Mouse (Mus musculus): Measurements from ENCODE around the gene Cbfb. TPM values are rescaled to one million over a fixed set of nuclear protein-coding genes. Genes with fewer than 3 reads are reported as not detected.

Cbfb gene
- polyA plus RNA-seq (2012; rRNA removed) = 26.5 and 31.9 TPM in 2 replicates

DNA sequence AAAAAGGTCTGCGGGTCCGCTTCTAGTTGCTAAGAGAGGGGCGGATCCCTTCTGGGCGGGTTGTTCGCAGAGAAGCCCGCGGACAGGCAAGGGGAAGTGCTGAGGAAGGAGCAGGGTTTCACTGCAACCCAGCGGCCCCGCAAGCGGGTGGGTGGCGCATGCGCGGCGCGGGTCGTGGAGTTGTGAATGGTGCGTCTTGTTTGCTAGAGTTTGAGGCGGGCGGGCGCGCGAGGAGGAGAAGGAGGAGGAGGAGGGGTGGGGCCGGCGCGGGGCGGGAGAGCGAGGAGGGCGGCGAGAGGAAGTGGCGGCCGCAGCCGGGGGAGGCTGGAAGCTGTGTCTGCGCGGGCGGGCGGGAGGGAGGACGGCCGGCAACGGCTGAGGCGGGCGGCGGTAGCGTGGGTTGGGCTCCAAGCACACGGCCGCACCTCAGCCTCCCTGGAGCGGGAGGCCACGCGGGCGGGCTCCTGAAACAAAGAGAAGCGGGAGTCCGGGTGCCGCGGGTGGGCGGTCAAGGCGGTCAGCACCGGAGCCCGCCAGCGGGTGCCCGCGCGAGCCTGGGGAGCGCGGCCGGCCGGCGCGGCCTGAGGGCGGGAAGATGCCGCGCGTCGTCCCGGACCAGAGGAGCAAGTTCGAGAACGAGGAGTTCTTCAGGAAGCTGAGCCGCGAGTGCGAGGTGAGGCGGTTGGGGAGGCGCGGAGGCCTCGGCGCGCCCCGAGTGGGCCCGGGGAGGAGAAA is at the start of gene Cbfb:
Gene Cbfb, plus strand, starts transcription at position 294 of the 735 bp plus-strand sequence.
- DNase-seq (ENCODE audit: low read depth) = peak; percentile 99
- no peak for TF ChIP-seq CTCF (IDR thresholded peaks at IDR 0.05; ENCODE audit: borderline replicate concordance, extremely low read depth, insufficient read depth, insufficient read length)
- no peak for TF ChIP-seq POLR2A (IDR thresholded peaks at IDR 0.05; ENCODE audit: borderline replicate concordance, extremely low read depth, insufficient read depth, insufficient read length, poor library complexity, severe bottlenecking)

DNA sequence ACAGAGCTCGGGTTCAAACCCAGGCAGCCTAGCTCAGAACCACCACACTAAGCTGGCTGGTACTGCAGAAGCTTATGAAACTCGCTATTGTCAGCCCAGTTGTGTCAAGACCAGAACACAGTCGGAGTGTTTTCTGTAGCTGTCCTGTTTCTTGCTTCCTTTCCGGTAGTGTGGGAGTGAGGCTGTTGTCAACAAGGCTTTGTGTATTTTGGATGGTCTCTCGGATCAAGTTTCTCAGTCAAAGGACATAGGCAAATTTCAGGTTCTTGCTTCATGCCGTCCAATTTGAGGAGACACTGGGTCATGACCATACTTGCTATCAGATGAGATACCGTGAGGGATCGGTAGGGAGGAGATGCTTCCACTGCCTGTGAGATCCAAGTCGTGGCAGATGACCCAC is 40.6 kb upstream of the Cbfb start:
- no peak for TF ChIP-seq CTCF (IDR thresholded peaks at IDR 0.05; ENCODE audit: borderline replicate concordance, extremely low read depth, insufficient read depth, insufficient read length)
- no peak for TF ChIP-seq POLR2A (IDR thresholded peaks at IDR 0.05; ENCODE audit: borderline replicate concordance, extremely low read depth, insufficient read depth, insufficient read length, poor library complexity, severe bottlenecking)
- no peak for DNase-seq (ENCODE audit: low read depth)

DNA sequence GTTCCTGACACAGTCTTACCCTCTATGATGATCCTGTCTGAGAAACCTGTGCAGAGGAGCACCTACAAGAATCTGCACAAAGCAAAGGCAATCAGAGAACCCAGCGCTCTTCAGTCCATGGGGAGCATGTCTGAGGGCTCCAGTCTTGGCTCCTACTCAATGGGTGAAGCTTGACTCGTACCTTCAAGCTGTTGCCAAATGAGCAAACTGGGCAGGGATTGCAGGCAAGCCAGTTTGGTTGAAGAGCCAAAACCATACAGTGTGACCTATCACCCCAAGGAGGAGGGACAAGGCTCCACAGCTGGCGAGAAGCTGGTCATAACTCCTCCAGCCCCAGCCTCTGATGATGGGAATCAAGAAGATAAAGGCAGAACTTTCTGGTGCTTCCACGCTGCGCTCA is 39.0 kb upstream of the Cbfb start, which contains the start of gene Ces4a:
Gene Ces4a, plus strand, starts transcription at position 292 of the 400 bp plus-strand sequence.
- no peak for TF ChIP-seq CTCF (IDR thresholded peaks at IDR 0.05; ENCODE audit: borderline replicate concordance, extremely low read depth, insufficient read depth, insufficient read length)
- no peak for TF ChIP-seq POLR2A (IDR thresholded peaks at IDR 0.05; ENCODE audit: borderline replicate concordance, extremely low read depth, insufficient read depth, insufficient read length, poor library complexity, severe bottlenecking)
- no peak for DNase-seq (ENCODE audit: low read depth)

DNA sequence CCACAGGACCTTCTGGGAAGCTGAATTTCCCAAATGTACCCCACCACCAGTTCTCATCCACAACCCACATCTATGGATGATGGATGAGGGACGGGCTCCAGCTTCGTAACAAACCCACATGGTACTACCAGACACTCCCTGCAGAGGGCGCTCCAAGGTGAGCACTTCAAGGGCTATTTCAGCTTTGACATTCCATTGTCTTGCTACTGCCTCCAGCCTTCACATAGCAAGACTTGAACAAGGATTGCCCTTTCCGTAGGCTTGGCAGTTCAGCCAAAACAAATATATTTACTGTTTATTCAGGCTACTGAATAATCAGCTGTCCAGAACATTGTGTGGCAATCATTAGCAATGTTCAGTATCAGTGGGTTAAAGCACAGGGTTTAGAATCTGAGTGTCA is 32.1 kb upstream of the Cbfb start:
- DNase-seq (ENCODE audit: low read depth) = peak; percentile 58
- no peak for TF ChIP-seq POLR2A (IDR thresholded peaks at IDR 0.05; ENCODE audit: borderline replicate concordance, extremely low read depth, insufficient read depth, insufficient read length, poor library complexity, severe bottlenecking)
- TF ChIP-seq CTCF (IDR thresholded peaks at IDR 0.05; ENCODE audit: borderline replicate concordance, extremely low read depth, insufficient read depth, insufficient read length) = peak; percentile 67; the same call in 1 of the 2 replicates

DNA sequence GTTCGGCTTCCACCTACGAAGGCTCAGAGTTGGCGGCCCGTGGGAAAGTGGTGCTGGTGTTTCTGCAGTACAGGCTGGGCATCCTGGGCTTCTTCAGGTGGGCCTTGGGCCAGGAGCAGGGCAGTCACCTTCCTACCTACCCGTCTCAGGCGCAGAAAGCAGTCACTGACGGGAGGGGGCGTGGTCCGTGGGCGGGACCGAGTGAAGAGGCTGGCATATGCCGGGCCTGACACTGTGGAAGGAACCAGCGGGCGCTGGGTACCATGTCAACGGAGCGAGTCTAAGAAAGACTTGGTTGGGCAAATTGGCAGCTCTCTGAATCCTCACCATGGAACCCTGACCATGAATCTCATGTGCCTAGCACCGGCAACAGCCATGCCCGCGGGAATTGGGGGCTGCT is 28.1 kb upstream of the Cbfb start:
- TF ChIP-seq POLR2A (IDR thresholded peaks at IDR 0.05; ENCODE audit: borderline replicate concordance, extremely low read depth, insufficient read depth, insufficient read length, poor library complexity, severe bottlenecking) (no peak), CTCF (IDR thresholded peaks at IDR 0.05; ENCODE audit: borderline replicate concordance, extremely low read depth, insufficient read depth, insufficient read length) (no peak)
- DNase-seq (ENCODE audit: low read depth) = no peak

DNA sequence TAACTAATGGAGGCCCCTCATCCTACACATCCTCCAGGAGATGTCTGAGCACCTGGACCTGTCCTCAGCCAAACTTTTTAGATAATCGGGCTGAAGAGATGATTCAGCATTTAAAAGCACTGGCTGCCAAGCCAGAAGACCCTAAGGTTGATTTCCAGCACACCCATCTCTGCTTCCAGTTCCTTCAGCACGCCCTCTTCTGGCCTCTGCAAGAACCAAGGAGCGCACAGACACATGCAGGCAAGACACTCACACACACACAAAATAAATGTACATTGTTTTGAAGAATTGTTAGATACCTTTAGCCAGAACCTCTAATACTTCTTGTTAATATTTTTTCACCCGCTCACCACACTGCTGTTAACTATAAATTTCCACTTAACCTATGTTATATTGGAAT is 18.8 kb upstream of the Cbfb start:
- no peak for DNase-seq (ENCODE audit: low read depth)

DNA sequence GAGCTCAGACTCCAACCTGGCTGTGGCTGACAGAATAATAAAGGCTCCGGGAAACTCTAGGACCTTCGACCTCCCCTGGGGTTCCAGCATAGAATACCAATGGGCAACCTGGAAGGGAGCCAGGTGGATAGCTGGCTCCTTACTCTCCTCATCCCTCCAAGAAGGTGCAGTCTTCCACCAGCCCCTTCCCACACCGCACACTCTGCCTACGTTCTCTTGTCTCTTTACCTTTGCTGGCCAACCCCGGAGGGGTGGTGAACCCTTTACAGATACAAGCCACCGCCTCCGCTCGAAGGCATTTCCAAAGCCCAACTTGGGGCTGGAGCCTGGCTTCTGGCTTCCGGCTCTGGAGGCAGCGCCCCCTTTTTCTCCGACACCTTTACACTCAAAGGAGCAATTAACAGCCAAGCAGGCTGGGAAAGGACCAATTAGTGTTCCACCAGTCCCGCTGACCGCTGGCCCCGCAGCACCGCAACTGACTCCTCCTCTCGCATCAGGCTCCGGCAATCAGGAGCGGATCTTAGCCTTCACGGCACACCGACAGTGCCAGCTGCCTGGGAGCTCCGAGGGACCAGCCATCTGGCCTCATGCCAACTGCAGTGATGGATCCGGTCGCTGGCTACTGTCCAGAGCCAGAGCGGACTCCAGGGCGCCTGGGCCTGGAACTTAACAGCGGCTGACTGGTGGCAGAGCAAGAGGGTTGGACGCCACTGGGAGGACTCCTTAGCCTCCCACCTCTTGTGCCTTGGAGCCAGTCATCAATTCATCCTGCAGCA is 17.7 kb upstream of the Cbfb start:
- peak; percentile 94 for DNase-seq (ENCODE audit: low read depth)
- TF ChIP-seq POLR2A (IDR thresholded peaks at IDR 0.05; ENCODE audit: borderline replicate concordance, extremely low read depth, insufficient read depth, insufficient read length, poor library complexity, severe bottlenecking) (no peak), CTCF (IDR thresholded peaks at IDR 0.05; ENCODE audit: borderline replicate concordance, extremely low read depth, insufficient read depth, insufficient read length) (no peak)

More for the DNA sequence above, 18.8 kb upstream of the Cbfb start:
- no peak for TF ChIP-seq CTCF (IDR thresholded peaks at IDR 0.05; ENCODE audit: borderline replicate concordance, extremely low read depth, insufficient read depth, insufficient read length)
- TF ChIP-seq POLR2A (IDR thresholded peaks at IDR 0.05; ENCODE audit: borderline replicate concordance, extremely low read depth, insufficient read depth, insufficient read length, poor library complexity, severe bottlenecking) = no peak

DNA sequence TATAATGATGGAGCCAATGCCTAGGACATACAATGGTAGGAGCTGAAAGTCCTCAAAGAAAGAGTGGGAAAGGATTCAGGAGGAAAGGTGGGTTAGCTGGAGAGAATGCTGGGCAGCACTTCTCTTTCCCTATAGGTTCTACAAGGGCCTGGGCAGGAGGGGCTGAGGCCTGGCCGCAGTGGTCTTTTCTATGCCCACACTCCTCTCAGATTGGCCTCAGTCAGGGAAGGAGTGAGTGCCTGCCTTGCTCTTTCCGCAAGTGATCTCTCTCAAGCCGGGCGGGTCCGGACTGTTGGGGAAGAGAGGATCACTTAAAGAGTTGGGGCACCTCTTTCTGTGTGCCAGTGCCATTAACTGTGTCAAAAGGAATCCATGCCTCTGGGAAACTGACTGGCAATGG is 16.2 kb upstream of the Cbfb start:
- TF ChIP-seq POLR2A (IDR thresholded peaks at IDR 0.05; ENCODE audit: borderline replicate concordance, extremely low read depth, insufficient read depth, insufficient read length, poor library complexity, severe bottlenecking) (no peak), CTCF (IDR thresholded peaks at IDR 0.05; ENCODE audit: borderline replicate concordance, extremely low read depth, insufficient read depth, insufficient read length) (no peak)
- DNase-seq (ENCODE audit: low read depth) = no peak

DNA sequence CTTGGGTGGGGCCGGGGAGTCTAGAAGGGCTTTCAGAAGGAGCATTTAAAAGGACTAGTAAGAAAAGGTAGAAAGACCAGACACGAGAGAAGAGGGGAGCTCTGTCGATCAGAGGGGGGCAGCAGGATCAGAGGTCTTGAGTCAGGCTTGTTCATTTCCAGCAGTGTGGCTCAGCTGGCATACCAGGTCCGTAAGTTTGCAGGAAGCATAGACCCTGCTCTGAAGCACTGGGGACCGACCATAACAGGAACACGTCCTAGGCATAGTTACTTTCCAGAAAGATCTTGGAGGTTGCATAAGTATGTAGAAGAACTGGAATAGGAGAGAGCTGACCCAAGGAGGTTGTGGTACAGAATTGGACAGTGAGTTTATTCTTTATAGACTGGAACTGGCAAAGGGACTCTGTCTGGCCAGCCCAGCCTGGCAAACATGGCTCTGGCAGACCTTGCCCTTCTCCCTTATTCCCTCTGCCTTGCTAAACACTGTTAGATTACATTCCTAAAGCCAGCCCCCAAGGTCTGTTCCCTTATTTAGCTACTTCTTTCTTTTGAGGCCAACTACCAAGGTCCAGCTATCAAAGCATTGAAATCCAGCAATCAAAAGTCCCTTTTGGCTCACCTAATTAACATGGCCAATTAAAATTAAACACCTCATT is 15.3 kb upstream of the Cbfb start:
- DNase-seq (ENCODE audit: low read depth) = no peak
- TF ChIP-seq CTCF (IDR thresholded peaks at IDR 0.05; ENCODE audit: borderline replicate concordance, extremely low read depth, insufficient read depth, insufficient read length) = no peak
- TF ChIP-seq POLR2A (IDR thresholded peaks at IDR 0.05; ENCODE audit: borderline replicate concordance, extremely low read depth, insufficient read depth, insufficient read length, poor library complexity, severe bottlenecking) = no peak

DNA sequence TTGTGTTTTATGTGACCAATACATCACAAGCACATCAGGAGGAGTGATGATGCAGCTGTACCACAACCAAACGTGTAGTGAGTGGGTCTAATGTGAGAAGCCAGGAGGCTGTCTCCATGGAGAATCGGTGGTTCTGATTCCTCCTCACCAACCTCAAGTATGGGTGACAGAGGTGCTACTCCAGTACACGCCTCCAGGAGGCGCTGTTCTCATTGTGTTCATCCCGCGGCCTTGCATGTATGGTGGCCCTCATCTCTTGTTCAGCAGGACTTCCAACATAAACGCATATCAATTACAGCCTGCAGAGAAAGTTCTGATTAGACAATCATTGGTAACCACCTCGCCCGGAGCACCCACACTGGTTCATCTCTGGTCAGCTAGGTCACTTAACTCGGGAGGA is 12.9 kb upstream of the Cbfb start:
- TF ChIP-seq CTCF (IDR thresholded peaks at IDR 0.05; ENCODE audit: borderline replicate concordance, extremely low read depth, insufficient read depth, insufficient read length) (peak; percentile 50), POLR2A (IDR thresholded peaks at IDR 0.05; ENCODE audit: borderline replicate concordance, extremely low read depth, insufficient read depth, insufficient read length, poor library complexity, severe bottlenecking) (no peak)
- no peak for DNase-seq (ENCODE audit: low read depth)

DNA sequence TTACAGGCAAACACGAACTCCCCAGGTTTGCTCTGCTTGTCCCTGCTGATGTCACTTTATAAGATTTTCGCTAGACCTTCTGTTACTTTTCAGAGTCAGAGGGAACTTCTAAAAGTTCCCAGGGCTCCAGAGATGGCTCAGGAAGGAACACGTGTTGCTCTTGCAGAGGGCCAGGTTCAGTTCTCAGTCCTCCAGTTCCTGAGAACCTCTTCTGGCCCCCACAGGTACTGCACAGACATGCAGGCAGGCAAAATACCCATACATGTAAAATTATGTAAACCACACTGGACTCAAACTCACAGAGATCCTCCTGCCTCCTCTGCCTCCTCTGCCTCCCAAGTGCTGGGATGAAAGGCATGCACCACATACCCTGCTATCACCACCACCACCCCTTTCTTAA is 12.4 kb upstream of the Cbfb start:
- no peak for DNase-seq (ENCODE audit: low read depth)

More for the DNA sequence above, 12.4 kb upstream of the Cbfb start:
- TF ChIP-seq CTCF (IDR thresholded peaks at IDR 0.05; ENCODE audit: borderline replicate concordance, extremely low read depth, insufficient read depth, insufficient read length) = no peak; the same call in 1 of the 2 replicates
- no peak for TF ChIP-seq POLR2A (IDR thresholded peaks at IDR 0.05; ENCODE audit: borderline replicate concordance, extremely low read depth, insufficient read depth, insufficient read length, poor library complexity, severe bottlenecking)
